Mouse (Mus musculus): Measurements from ENCODE around the gene Gm765.

The Gm765 gene

GRCm38 (mm10) chr6:98342654-98343053 lies at the start of gene Gm765:
TSS of gene Gm765 (minus strand) at chr6:98342754.
- Histone ChIP-seq H3K27me3 (ENCODE audit: insufficient read depth, low read length) (no peaks in the 10 kb centered on the region), H3K36me3 (ENCODE audit: insufficient read depth, low read length) (no peaks in the 10 kb centered on the region), H3K4me1 (replicated peaks; ENCODE audit: low read depth, low read length) (no peaks in the 10 kb centered on the region), H3K9me3 (ENCODE audit: low read length) (no peaks in the 10 kb centered on the region), H3K4me3 (replicated peaks; ENCODE audit: low read length) (no peak within 1 kb of the TSS)
- no peak for TF ChIP-seq POU5F1 (IDR thresholded peaks at IDR 0.05; ENCODE audit: borderline replicate concordance, low read length)

GRCm38 (mm10) chr6:98385487-98385886 lies 42.9 kb upstream of the Gm765 start:
- H3K27me3 ChIP-seq (ENCODE audit: insufficient read depth, low read length), result no peaks in the 10 kb centered on the region
- no peak overlapping the region for H3K4me3 ChIP-seq (replicated peaks; ENCODE audit: low read length)
- no peaks in the 10 kb centered on the region for H3K9me3 ChIP-seq (ENCODE audit: low read length)
- H3K36me3 ChIP-seq (ENCODE audit: insufficient read depth, low read length), result no peaks in the 10 kb centered on the region
- H3K4me1 ChIP-seq (replicated peaks; ENCODE audit: low read depth, low read length), result no peaks in the 10 kb centered on the region
- no peak for TF ChIP-seq POU5F1 (IDR thresholded peaks at IDR 0.05; ENCODE audit: borderline replicate concordance, low read length)
- no peak for TF ChIP-seq CTCF (conservative IDR thresholded peaks at IDR 0.05; ENCODE audit: low read length)
- TF ChIP-seq NANOG (IDR thresholded peaks at IDR 0.05; ENCODE audit: borderline replicate concordance, low read length), result no peak

- Histone ChIP-seq H3K9me3 (ENCODE audit: low read length) (no peaks in the 10 kb centered on the region), H3K36me3 (ENCODE audit: insufficient read depth, low read length) (no peaks in the 10 kb centered on the region), H3K4me1 (replicated peaks; ENCODE audit: low read depth, low read length) (no peaks in the 10 kb centered on the region), H3K4me3 (replicated peaks; ENCODE audit: low read length) (no peak overlapping the region), H3K27me3 (ENCODE audit: insufficient read depth, low read length) (no peaks in the 10 kb centered on the region)
- no peak for TF ChIP-seq NANOG (IDR thresholded peaks at IDR 0.05; ENCODE audit: borderline replicate concordance, low read length)
- no peak for TF ChIP-seq POU5F1 (IDR thresholded peaks at IDR 0.05; ENCODE audit: borderline replicate concordance, low read length)
- TF ChIP-seq CTCF (conservative IDR thresholded peaks at IDR 0.05; ENCODE audit: low read length), result no peak
Measured at GRCm38 (mm10) chr6:98384431-98384830, 41.9 kb upstream of the Gm765 start.

- H3K4me1 ChIP-seq (replicated peaks; ENCODE audit: low read depth, low read length), result no peaks in the 10 kb centered on the region
- no peak overlapping the region for H3K4me3 ChIP-seq (replicated peaks; ENCODE audit: low read length)
- no peaks in the 10 kb centered on the region for H3K9me3 ChIP-seq (ENCODE audit: low read length)
- H3K36me3 ChIP-seq (ENCODE audit: insufficient read depth, low read length), result no peaks in the 10 kb centered on the region
- TF ChIP-seq CTCF (conservative IDR thresholded peaks at IDR 0.05; ENCODE audit: low read length), result peak; percentile 26
- TF ChIP-seq POU5F1 (IDR thresholded peaks at IDR 0.05; ENCODE audit: borderline replicate concordance, low read length), result no peak
- H3K27me3 ChIP-seq (ENCODE audit: insufficient read depth, low read length), result no peaks in the 10 kb centered on the region
Measured at GRCm38 (mm10) chr6:98383411-98383810, 40.9 kb upstream of the Gm765 start.

- Histone ChIP-seq H3K4me1 (replicated peaks; ENCODE audit: low read depth, low read length) (no peaks in the 10 kb centered on the region), H3K27me3 (ENCODE audit: insufficient read depth, low read length) (no peaks in the 10 kb centered on the region), H3K36me3 (ENCODE audit: insufficient read depth, low read length) (no peaks in the 10 kb centered on the region), H3K4me3 (replicated peaks; ENCODE audit: low read length) (no peak overlapping the region), H3K9me3 (ENCODE audit: low read length) (no peaks in the 10 kb centered on the region)
- TF ChIP-seq POU5F1 (IDR thresholded peaks at IDR 0.05; ENCODE audit: borderline replicate concordance, low read length) (no peak), NANOG (IDR thresholded peaks at IDR 0.05; ENCODE audit: borderline replicate concordance, low read length) (no peak), CTCF (conservative IDR thresholded peaks at IDR 0.05; ENCODE audit: low read length) (no peak)
Measured at GRCm38 (mm10) chr6:98366199-98366598, 23.6 kb upstream of the Gm765 start.

GRCm38 (mm10) chr6:98355271-98355670 lies 12.7 kb upstream of the Gm765 start:
- no peak for TF ChIP-seq CTCF (conservative IDR thresholded peaks at IDR 0.05; ENCODE audit: low read length)
- no peak for TF ChIP-seq NANOG (IDR thresholded peaks at IDR 0.05; ENCODE audit: borderline replicate concordance, low read length)
- TF ChIP-seq POU5F1 (IDR thresholded peaks at IDR 0.05; ENCODE audit: borderline replicate concordance, low read length), result no peak
- H3K4me3 ChIP-seq (replicated peaks; ENCODE audit: low read length), result no peak overlapping the region
- no peaks in the 10 kb centered on the region for H3K36me3 ChIP-seq (ENCODE audit: insufficient read depth, low read length)
- H3K27me3 ChIP-seq (ENCODE audit: insufficient read depth, low read length), result no peaks in the 10 kb centered on the region
- H3K9me3 ChIP-seq (ENCODE audit: low read length), result no peaks in the 10 kb centered on the region
- H3K4me1 ChIP-seq (replicated peaks; ENCODE audit: low read depth, low read length), result no peaks in the 10 kb centered on the region

- Histone ChIP-seq H3K36me3 (ENCODE audit: insufficient read depth, low read length) (no peaks in the 10 kb centered on the region), H3K9me3 (ENCODE audit: low read length) (no peaks in the 10 kb centered on the region), H3K27me3 (ENCODE audit: insufficient read depth, low read length) (no peaks in the 10 kb centered on the region), H3K4me1 (replicated peaks; ENCODE audit: low read depth, low read length) (no peaks in the 10 kb centered on the region), H3K4me3 (replicated peaks; ENCODE audit: low read length) (no peak overlapping the region)
- TF ChIP-seq POU5F1 (IDR thresholded peaks at IDR 0.05; ENCODE audit: borderline replicate concordance, low read length), result no peak
- TF ChIP-seq CTCF (conservative IDR thresholded peaks at IDR 0.05; ENCODE audit: low read length), result no peak
- no peak for TF ChIP-seq NANOG (IDR thresholded peaks at IDR 0.05; ENCODE audit: borderline replicate concordance, low read length)
Measured at GRCm38 (mm10) chr6:98353285-98353684, 10.7 kb upstream of the Gm765 start.

GRCm38 (mm10) chr6:98332714-98333113 lies 9.8 kb downstream of the Gm765 start:
- no peak for TF ChIP-seq NANOG (IDR thresholded peaks at IDR 0.05; ENCODE audit: borderline replicate concordance, low read length)
- no peak for TF ChIP-seq CTCF (conservative IDR thresholded peaks at IDR 0.05; ENCODE audit: low read length)
- TF ChIP-seq POU5F1 (IDR thresholded peaks at IDR 0.05; ENCODE audit: borderline replicate concordance, low read length), result no peak
- Histone ChIP-seq H3K9me3 (ENCODE audit: low read length) (no peaks in the 10 kb centered on the region), H3K27me3 (ENCODE audit: insufficient read depth, low read length) (no peaks in the 10 kb centered on the region), H3K4me1 (replicated peaks; ENCODE audit: low read depth, low read length) (no peaks in the 10 kb centered on the region), H3K36me3 (ENCODE audit: insufficient read depth, low read length) (no peaks in the 10 kb centered on the region), H3K4me3 (replicated peaks; ENCODE audit: low read length) (no peak overlapping the region)

- TF ChIP-seq CTCF (conservative IDR thresholded peaks at IDR 0.05; ENCODE audit: low read length) (no peak), POU5F1 (IDR thresholded peaks at IDR 0.05; ENCODE audit: borderline replicate concordance, low read length) (no peak), NANOG (IDR thresholded peaks at IDR 0.05; ENCODE audit: borderline replicate concordance, low read length) (no peak)
- Histone ChIP-seq H3K27me3 (ENCODE audit: insufficient read depth, low read length) (no peaks in the 10 kb centered on the region), H3K4me3 (replicated peaks; ENCODE audit: low read length) (no peak overlapping the region), H3K36me3 (ENCODE audit: insufficient read depth, low read length) (no peaks in the 10 kb centered on the region), H3K9me3 (ENCODE audit: low read length) (no peaks in the 10 kb centered on the region), H3K4me1 (replicated peaks; ENCODE audit: low read depth, low read length) (no peaks in the 10 kb centered on the region)
Measured at GRCm38 (mm10) chr6:98311659-98312058, 30.9 kb downstream of the Gm765 start.
